Mouse (Mus musculus) MN1 (cell line): ENCODE results near the gene Cyp1a1.

Experiments
- DNase-seq: peaks from one replicate; pipeline ENCODE4 v3.0.0-alpha.2; 2016; ENCODE audit warnings: low spot score

Cyp1a1 gene

GRCm38 (mm10) chr9:57687751-57688150 lies at the start of gene Cyp1a1:
Cyp1a1 (plus strand) TSS chr9:57687928.
- DNase-seq = no peak

GRCm38 (mm10) chr9:57638651-57639459 lies 48.9 kb upstream of the Cyp1a1 start:
- DNase-seq = no peak

- DNase-seq = no peak
Observed at GRCm38 (mm10) chr9:57639661-57640328, 47.9 kb upstream of the Cyp1a1 start.

- DNase-seq = peak; percentile 66
Observed at GRCm38 (mm10) chr9:57640384-57640783, 47.3 kb upstream of the Cyp1a1 start.

GRCm38 (mm10) chr9:57641022-57641421 lies 46.7 kb upstream of the Cyp1a1 start:
- no peak for DNase-seq

GRCm38 (mm10) chr9:57641775-57642550 lies 45.8 kb upstream of the Cyp1a1 start:
- no peak for DNase-seq

GRCm38 (mm10) chr9:57643169-57643855 lies 44.4 kb upstream of the Cyp1a1 start:
- DNase-seq = no peak

GRCm38 (mm10) chr9:57643856-57644180 lies 43.9 kb upstream of the Cyp1a1 start:
- no peak for DNase-seq

- DNase-seq = peak; percentile 30
Observed at GRCm38 (mm10) chr9:57644442-57644943, 43.2 kb upstream of the Cyp1a1 start.

GRCm38 (mm10) chr9:57644944-57645893 lies 42.5 kb upstream of the Cyp1a1 start:
- DNase-seq = peak; percentile 92

GRCm38 (mm10) chr9:57646551-57647103 lies 41.1 kb upstream of the Cyp1a1 start:
- DNase-seq = no peak

GRCm38 (mm10) chr9:57647286-57648108 lies 40.2 kb upstream of the Cyp1a1 start:
- DNase-seq = no peak

- DNase-seq = no peak
Observed at GRCm38 (mm10) chr9:57650130-57650785, 37.5 kb upstream of the Cyp1a1 start.

GRCm38 (mm10) chr9:57650786-57651311 lies 36.9 kb upstream of the Cyp1a1 start:
- DNase-seq = peak; percentile 35

GRCm38 (mm10) chr9:57652351-57652750 lies 35.4 kb upstream of the Cyp1a1 start:
- DNase-seq = no peak

- DNase-seq = no peak
Observed at GRCm38 (mm10) chr9:57652855-57653254, 34.9 kb upstream of the Cyp1a1 start.

- DNase-seq = no peak
Observed at GRCm38 (mm10) chr9:57653283-57653682, 34.4 kb upstream of the Cyp1a1 start, which contains the start of gene Csk. Csk (minus strand) TSS chr9:57653631.

GRCm38 (mm10) chr9:57654966-57655365 lies 32.8 kb upstream of the Cyp1a1 start:
- no peak for DNase-seq

GRCm38 (mm10) chr9:57655749-57656148 lies 32.0 kb upstream of the Cyp1a1 start:
- DNase-seq = peak; percentile 94
